Mouse (Mus musculus) kidney, postnatal 0 days (tissue): ENCODE results near the gene Apoc4. TPM values are rescaled to one million over a fixed set of nuclear protein-coding genes. Genes with fewer than 3 reads are reported as not detected.
"Not testable (repeated sequence)": the region's sequence is repeated elsewhere in the genome, so short reads cannot be mapped to it uniquely, and the experiment has no call there.

ENCODE experiments used
- ATAC-seq: fragments of 200-750 bp; cut with Nextera tagmentation; replicated peaks from 2 replicates; pipeline ENCODE4 v1.8.0; 2017; ENCODE audit warnings: low read depth, moderate number of reproducible peaks, moderate TSS enrichment, moderate library complexity; ENCODE audit not compliant: low FRiP score
- DNase-seq: peaks from one replicate; pipeline ENCODE4 v3.0.0-alpha.2; 2016; ENCODE audit warnings: low spot score
- H3K27ac ChIP-seq: fragments of 300-500 bp; sonication (generic); 2 replicates; pipeline ENCODE4 v1.5.1; 2014; ENCODE audit warnings: mild to moderate bottlenecking
- H3K27me3 ChIP-seq: fragments of 300-500 bp; sonication (generic); 2 replicates; pipeline ENCODE4 v1.6.1; 2014; ENCODE audit warnings: low read length, mixed read lengths; ENCODE audit not compliant: insufficient read depth
- H3K36me3 ChIP-seq: fragments of 300-500 bp; sonication (generic); 2 replicates; pipeline ENCODE4 v1.6.1; 2014; ENCODE audit warnings: low read length, mixed read lengths; ENCODE audit not compliant: insufficient read depth
- H3K4me1 ChIP-seq: fragments of 300-500 bp; sonication (generic); replicated peaks from 2 replicates; pipeline ENCODE4 v1.6.1; 2014; ENCODE audit warnings: antibody characterized with exemption, low read length, mixed read lengths; ENCODE audit not compliant: insufficient read depth
- H3K4me2 ChIP-seq: fragments of 300-500 bp; sonication (generic); 2 replicates; pipeline ENCODE4 v1.6.1; 2014; ENCODE audit warnings: mild to moderate bottlenecking, low read length, moderate library complexity, mixed read lengths
- H3K4me3 ChIP-seq: fragments of 300-500 bp; sonication (generic); replicated peaks from 2 replicates; pipeline ENCODE4 v1.5.1; 2014; ENCODE audit warnings: low read depth, low read length
- H3K9ac ChIP-seq: fragments of 300-500 bp; sonication (generic); 2 replicates; pipeline ENCODE4 v1.6.1; 2014; ENCODE audit warnings: low read depth, low read length
- H3K9me3 ChIP-seq: fragments of 300-500 bp; sonication (generic); replicated peaks from 2 replicates; pipeline ENCODE4 v1.6.1; 2016; ENCODE audit warnings: low read length, inconsistent platforms, mixed read lengths
- CTCF ChIP-seq: IDR thresholded peaks from 2 replicates; pipeline ENCODE4 v1.5.1; 2016; ENCODE audit warnings: antibody characterized with exemption, low read depth, mild to moderate bottlenecking, moderate library complexity
- WGBS: fragments of 180-500 bp; shearing (Covaris S2); extraction: QIAGEN DNeasy Blood & Tissue Kit; methylation state at CpG from one replicate; pipeline ENCODE4 v1.1.7; 2014; 5-methylcytosine and 5-hydroxymethylcytosine counted together
- polyA plus RNA-seq: library from polyadenylated mRNA; unstranded; fragments of >200 nt; fragmentation: Nextera tagmentation; extraction: Ambion mirVana; gene quantifications from 2 replicates; pipeline ENCODE4 v1.2.1, GENCODE M21; 2015

Apoc4 gene
- polyA plus RNA-seq, 1 experiment from 2014 or later = 0.26 TPM

- Histone ChIP-seq H3K4me3 (no peak overlapping the region), H3K27ac (0 out of 2 replicates have a peak overlapping the region, but pooled peaks have one; percentile 36), H3K4me2 (no peak overlapping the region), H3K4me1 (peaks cover 5% of the 10 kb centered on the region), H3K9ac (no peak overlapping the region), H3K27me3 (no peaks in the 10 kb centered on the region), H3K9me3 (no peaks in the 10 kb centered on the region), H3K36me3 (no peaks in the 10 kb centered on the region)
- ATAC-seq = no peak
- WGBS = 69% methylated on average over 6 of the region's 6 CpGs
- TF ChIP-seq CTCF = no peak
- DNase-seq = no peak
These were observed 10.2 kb upstream of the Apoc4 start for GRCm38 (mm10) chr7:19691434-19691833.

GRCm38 (mm10) chr7:19690845-19691244, 9.6 kb upstream of the Apoc4 start:
- Histone ChIP-seq H3K27ac (no peak overlapping the region), H3K4me3 (no peak overlapping the region), H3K27me3 (no peaks in the 10 kb centered on the region), H3K4me1 (peaks cover 5% of the 10 kb centered on the region), H3K9ac (no peak overlapping the region), H3K9me3 (no peaks in the 10 kb centered on the region), H3K36me3 (no peaks in the 10 kb centered on the region), H3K4me2 (no peak overlapping the region)
- ATAC-seq = no peak
- no peak for DNase-seq
- 82% methylated on average over 4 of the region's 4 CpGs for WGBS
- no peak for TF ChIP-seq CTCF

GRCm38 (mm10) chr7:19688611-19689010, 7.3 kb upstream of the Apoc4 start:
- no peak for TF ChIP-seq CTCF
- Histone ChIP-seq H3K27me3 (no peaks in the 10 kb centered on the region), H3K4me2 (no peak overlapping the region), H3K4me3 (no peak overlapping the region), H3K36me3 (no peaks in the 10 kb centered on the region), H3K27ac (no peak overlapping the region), H3K4me1 (peaks cover 5% of the 10 kb centered on the region), H3K9me3 (no peaks in the 10 kb centered on the region), H3K9ac (no peak overlapping the region)
- ATAC-seq (no peak), DNase-seq (no peak)
- 93% methylated on average over 2 of the region's 2 CpGs for WGBS

DNA sequence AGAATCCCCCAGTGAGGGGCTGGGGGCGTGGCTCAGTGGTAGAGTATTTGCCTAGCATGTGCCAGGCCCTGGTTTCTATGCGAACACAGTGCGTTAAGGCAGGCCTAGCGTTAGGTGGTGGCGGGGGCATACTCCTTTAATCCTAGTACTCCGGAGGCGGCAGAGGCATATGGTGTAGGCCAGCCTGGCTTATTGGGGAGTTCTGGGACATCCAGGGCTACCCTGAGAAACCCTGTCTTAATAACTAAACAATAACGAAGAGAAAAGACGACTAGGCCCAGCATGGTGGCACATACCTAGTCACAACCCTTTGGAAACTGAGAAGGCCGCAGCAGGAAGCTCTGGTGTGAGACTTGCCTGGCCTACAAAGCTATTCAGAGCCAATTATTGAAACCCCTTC, 6.8 kb upstream of the Apoc4 start:
- Histone ChIP-seq H3K4me3 (no peak overlapping the region), H3K27ac (no peak overlapping the region), H3K27me3 (no peaks in the 10 kb centered on the region), H3K9ac (no peak overlapping the region), H3K4me1 (peaks cover under 1% of the 10 kb centered on the region), H3K4me2 (no peak overlapping the region), H3K36me3 (no peaks in the 10 kb centered on the region), H3K9me3 (no peaks in the 10 kb centered on the region)
- 92% methylated on average over 10 of the region's 10 CpGs for WGBS
- no peak for ATAC-seq
- no peak for DNase-seq
- no peak for TF ChIP-seq CTCF

GRCm38 (mm10) chr7:19686927-19687583, 5.8 kb upstream of the Apoc4 start:
- peak; percentile 5; the same call in 1 of the 2 replicates for TF ChIP-seq CTCF
- ATAC-seq = 0 out of 2 replicates have a peak, but pooled peaks have one; percentile 15
- not testable (repeated sequence) for H3K36me3 ChIP-seq, H3K4me1 ChIP-seq, H3K27me3 ChIP-seq, DNase-seq, H3K27ac ChIP-seq, H3K4me2 ChIP-seq, H3K9me3 ChIP-seq, H3K9ac ChIP-seq, H3K4me3 ChIP-seq
- WGBS = 64% methylated on average over 8 of the region's 8 CpGs

DNA sequence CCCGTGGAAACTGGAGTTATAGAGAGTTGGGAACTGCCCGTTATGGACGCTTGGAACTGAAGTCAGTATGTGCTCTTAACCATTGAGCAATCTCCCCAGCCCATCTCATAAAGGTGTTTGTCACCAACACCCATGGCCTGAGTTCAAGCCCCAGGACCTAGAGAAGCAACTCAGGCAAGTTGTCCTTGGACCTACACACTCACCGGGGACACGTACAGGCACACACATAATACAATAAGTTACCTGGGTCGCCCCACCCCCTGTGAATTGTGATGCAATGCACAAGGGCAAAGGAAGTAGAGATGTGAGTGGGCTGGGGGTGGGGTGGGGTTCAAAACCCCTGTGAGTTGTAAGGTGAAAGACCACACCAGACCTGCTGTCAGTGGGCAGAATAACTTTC, 5.2 kb upstream of the Apoc4 start:
- DNase-seq = no peak
- 83% methylated on average over 6 of the region's 6 CpGs for WGBS
- TF ChIP-seq CTCF = no peak
- H3K4me2 ChIP-seq = no peak overlapping the region
- H3K4me1 ChIP-seq = no peaks in the 10 kb centered on the region
- H3K27ac ChIP-seq = no peak overlapping the region
- no peaks in the 10 kb centered on the region for H3K27me3 ChIP-seq
- ATAC-seq = 0 out of 2 replicates have a peak, but pooled peaks have one; percentile 14
- no peaks in the 10 kb centered on the region for H3K36me3 ChIP-seq
- no peak overlapping the region for H3K9ac ChIP-seq
- no peaks in the 10 kb centered on the region for H3K9me3 ChIP-seq
- no peak overlapping the region for H3K4me3 ChIP-seq

DNA sequence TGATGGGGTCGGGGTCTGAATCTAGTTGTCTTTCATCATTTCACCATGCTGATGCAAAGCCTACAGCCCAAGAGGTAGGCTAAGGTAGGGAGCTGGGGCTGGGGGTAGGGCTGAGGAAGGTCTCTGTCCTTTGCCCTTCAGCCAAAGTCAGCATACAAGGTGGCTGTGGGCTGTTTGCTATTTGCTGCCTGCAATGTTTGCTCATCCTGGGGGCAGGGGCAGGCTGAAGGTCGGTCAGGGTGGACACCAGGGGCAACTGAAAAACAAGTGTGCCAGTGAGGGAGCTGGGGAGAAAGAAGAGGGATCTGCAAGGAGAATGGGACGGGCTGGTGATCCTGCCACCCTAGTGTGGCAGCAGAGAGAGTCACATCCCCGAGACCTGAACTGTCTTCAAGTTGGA, 4.1 kb upstream of the Apoc4 start:
- Histone ChIP-seq H3K4me1 (no peaks in the 10 kb centered on the region), H3K36me3 (no peaks in the 10 kb centered on the region), H3K27me3 (no peaks in the 10 kb centered on the region), H3K4me3 (no peak overlapping the region), H3K9me3 (no peaks in the 10 kb centered on the region), H3K9ac (no peak overlapping the region), H3K4me2 (no peak overlapping the region), H3K27ac (no peak overlapping the region)
- no peak for DNase-seq
- no peak for TF ChIP-seq CTCF
- no peak for ATAC-seq
- WGBS = 60% methylated on average over 4 of the region's 4 CpGs
